Mouse (Mus musculus): ENCODE data around the gene Gmfb. TPM values are rescaled to one million over a fixed set of nuclear protein-coding genes. Genes with fewer than 3 reads are reported as not detected.

The Gmfb gene
- 129 to 136 TPM (median 133 TPM) in 4 replicates for total RNA-seq (2023; ENCODE audit: inconsistent age)

GRCm38 (mm10) chr14:46821873-46822716 is at the start of gene Gmfb:
TSS of gene Gmfb (minus strand) at chr14:46822242.

GRCm38 (mm10) chr14:46831837-46832333 is 9.8 kb upstream of the Gmfb start, which contains the start of gene Cgrrf1:
TSS of gene Cgrrf1 (plus strand) at chr14:46832125.

GRCm38 (mm10) chr14:46787787-46788504 is 34.1 kb downstream of the Gmfb start, which contains the start of gene Cnih1:
TSS of gene Cnih1 (minus strand) at chr14:46788411.

GRCm38 (mm10) chr14:46760355-46761029 is 61.5 kb downstream of the Gmfb start, which contains the start of gene Cdkn3:
TSS of gene Cdkn3 (plus strand) at chr14:46760541.

Other genes starting within 250 kb of the Gmfb start
- 0.78 to 2.4 TPM (median 1.4 TPM) in 4 replicates for gene Cdkn3, start 61.7 kb downstream of the Gmfb start, total RNA-seq (2023; ENCODE audit: inconsistent age)
- 26.1 to 28.1 TPM (median 27.5 TPM) in 4 replicates for gene Cnih1, start 33.8 kb downstream of the Gmfb start, total RNA-seq (2023; ENCODE audit: inconsistent age)
- 21.3 to 29.2 TPM (median 23.1 TPM) in 4 replicates for gene Cgrrf1, start 9.9 kb upstream of the Gmfb start, total RNA-seq (2023; ENCODE audit: inconsistent age)
- 0.29 to 0.64 TPM (median 0.47 TPM) in 4 replicates for gene Samd4, start 60.6 kb upstream of the Gmfb start, total RNA-seq (2023; ENCODE audit: inconsistent age)

Data from B cell, adult (primary cell).